Mouse (Mus musculus) bone marrow, adult 2 months (tissue): ENCODE data around the gene Unc5c.

Experiments used
- CTCF ChIP-seq: fragments of 200-500 bp; IDR thresholded peaks from 2 replicates; pipeline ENCODE4 v1.5.1; 2011; ENCODE audit warnings: low read length, control low read depth; ENCODE audit not compliant: control insufficient read depth, insufficient read depth
- POLR2A ChIP-seq: fragments of 200-500 bp; IDR thresholded peaks from 2 replicates; pipeline ENCODE4 v1.6.1; 2011; ENCODE audit warnings: low read depth, mild to moderate bottlenecking, control low read depth, low read length, borderline replicate concordance; ENCODE audit not compliant: control insufficient read depth

DNA sequence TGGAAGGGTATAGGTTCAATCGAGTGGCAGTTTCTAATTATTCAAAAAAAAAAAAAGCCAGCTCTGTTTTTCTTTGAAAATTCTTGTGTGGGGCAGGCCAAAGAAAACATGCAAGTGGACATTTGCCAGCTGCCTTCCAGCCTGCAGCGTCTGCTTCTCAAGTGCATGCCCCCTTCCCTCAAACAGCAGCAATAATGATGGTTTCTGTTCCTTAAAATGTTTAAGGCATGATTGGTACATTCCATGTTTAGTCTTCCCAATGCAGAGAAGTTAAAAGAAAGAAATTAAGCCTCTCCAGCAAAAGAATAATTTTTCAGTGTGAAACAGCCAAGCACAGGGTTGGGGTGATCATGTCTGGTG is 26.9 kb downstream of the Unc5c start:
- no peak for TF ChIP-seq CTCF
- no peak for TF ChIP-seq POLR2A
